Mouse (Mus musculus) T-cell, adult 66 days (primary cell): Measurements from ENCODE around the gene Lce3a. TPM values are rescaled to one million over a fixed set of nuclear protein-coding genes. Genes with fewer than 3 reads are reported as not detected.

ENCODE experiments used
- total RNA-seq, 2 experiments: library from RNA; stranded (reverse); gene quantifications; 3 replicates in 1 of 2; 4 replicates in 1 of 2; pipeline ENCODE4 v1.2.4; 2023

Gene Lce3a
- total RNA-seq = not detected

GRCm38 (mm10) chr3:92926130-92926529 lies at the start of gene Lce3a:
TSS of gene Lce3a (minus strand) at chr3:92926230.

DNA sequence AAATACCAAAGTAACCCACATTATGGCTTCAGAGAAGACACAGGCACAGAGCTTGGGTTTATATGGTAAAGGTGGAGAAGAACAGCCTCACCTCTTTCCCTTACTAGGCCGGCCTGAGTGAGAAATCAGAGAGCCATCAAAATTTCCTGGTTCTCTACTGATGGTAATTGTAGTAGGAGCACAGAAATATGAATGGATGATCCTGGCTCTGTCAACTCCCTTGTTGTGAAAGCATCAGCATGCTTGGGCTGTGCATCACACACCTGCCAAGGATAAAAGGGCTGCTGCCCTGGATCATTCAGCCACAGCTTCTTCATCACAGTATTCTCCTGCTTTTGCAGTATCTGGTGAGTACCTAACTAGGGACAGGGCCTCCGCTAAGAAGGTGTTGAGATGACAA lies 40.7 kb upstream of the Lce3a start, which contains the start of gene Lce3e:
TSS of gene Lce3e (plus strand) at position 301 of the 400 bp plus-strand sequence.

DNA sequence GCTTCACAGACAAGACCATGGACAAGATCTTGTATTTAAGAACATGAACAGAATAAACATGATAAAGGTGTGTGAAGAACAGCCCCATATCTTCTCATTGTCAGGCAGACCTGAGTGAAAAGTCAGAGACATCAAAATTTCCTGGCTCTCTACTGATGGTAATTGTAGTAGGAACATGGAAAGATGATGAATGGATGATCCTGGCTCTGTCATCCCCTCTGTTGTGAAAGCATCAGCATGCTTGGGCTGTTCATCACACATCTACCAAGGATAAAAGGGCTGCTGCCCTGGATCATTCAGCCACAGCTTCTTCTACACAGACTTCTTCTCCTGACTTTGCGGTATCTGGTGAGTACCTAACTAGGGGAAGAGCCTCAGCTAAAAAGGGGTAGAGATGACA lies 31.1 kb upstream of the Lce3a start, which contains the start of gene Lce3d:
TSS of gene Lce3d (plus strand) at position 301 of the 400 bp plus-strand sequence.

GRCm38 (mm10) chr3:92944186-92944585 lies 18.2 kb upstream of the Lce3a start, which contains the start of gene Lce3c:
TSS of gene Lce3c (plus strand) at chr3:92944486.

DNA sequence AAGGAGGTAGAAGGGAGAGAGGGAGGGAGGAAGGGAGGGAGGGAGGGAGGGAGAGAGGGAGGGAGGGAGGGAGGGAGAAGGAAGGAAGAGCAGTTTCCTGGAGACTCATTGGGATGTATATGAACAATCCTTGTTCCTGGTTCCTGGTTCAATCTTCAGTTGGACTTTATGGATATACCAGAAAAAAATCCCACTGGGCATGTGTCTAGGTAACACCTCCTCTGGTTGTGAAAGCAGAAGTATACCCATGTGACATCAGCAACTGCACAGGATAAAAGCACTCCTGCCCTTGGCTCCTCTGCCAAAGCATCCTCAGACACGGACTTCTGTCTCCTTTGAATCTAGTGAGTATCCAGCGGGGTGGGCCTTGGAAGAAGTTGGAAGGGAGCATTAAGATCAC lies 6.6 kb upstream of the Lce3a start, which contains the start of gene Lce3b:
TSS of gene Lce3b (plus strand) at position 301 of the 400 bp plus-strand sequence.

Other genes starting within 250 kb of the Lce3a start
- not detected for gene Lce1c, start 247.0 kb downstream of the Lce3a start, total RNA-seq
- gene Lce1d, start 239.0 kb downstream of the Lce3a start, total RNA-seq = not detected
- not detected for gene Lce1e, start 217.2 kb downstream of the Lce3a start, total RNA-seq
- gene Lce1f, start 205.9 kb downstream of the Lce3a start, total RNA-seq = not detected
- not detected for gene Gm38119, start 187.1 kb downstream of the Lce3a start, total RNA-seq
- not detected for gene Lce1g, start 173.9 kb downstream of the Lce3a start, total RNA-seq
- gene Lce1h, start 161.2 kb downstream of the Lce3a start, total RNA-seq = not detected
- not detected for gene Lce1i, start 147.3 kb downstream of the Lce3a start, total RNA-seq
- not detected for gene Lce1j, start 135.7 kb downstream of the Lce3a start, total RNA-seq
- gene Lce1k, start 118.3 kb downstream of the Lce3a start, total RNA-seq = not detected
- not detected for gene Kprp, start 99.0 kb downstream of the Lce3a start, total RNA-seq
- not detected for gene Lce1l, start 74.9 kb downstream of the Lce3a start, total RNA-seq
- gene 2310050C09Rik, start 56.0 kb downstream of the Lce3a start, total RNA-seq = not detected
- gene Lce3b, start 6.7 kb upstream of the Lce3a start, total RNA-seq = not detected
- gene Lce3c, start 18.3 kb upstream of the Lce3a start, total RNA-seq = not detected
- not detected for gene Lce3d, start 31.2 kb upstream of the Lce3a start, total RNA-seq
- not detected for gene Lce3e, start 40.8 kb upstream of the Lce3a start, total RNA-seq
- gene Lce3f, start 66.0 kb upstream of the Lce3a start, total RNA-seq = not detected
- gene Crct1, start 89.5 kb upstream of the Lce3a start, total RNA-seq = not detected
- not detected for gene Lce1m, start 92.8 kb upstream of the Lce3a start, total RNA-seq
- not detected for gene Gm4858, start 142.6 kb upstream of the Lce3a start, total RNA-seq
- gene Crnn, start 218.6 kb upstream of the Lce3a start, total RNA-seq = not detected